Mouse (Mus musculus) olfactory bulb, adult 2 months (tissue): ENCODE measurements around the gene Rbms2.

Experiments used
- CTCF ChIP-seq: fragments of 200-500 bp; IDR thresholded peaks from 2 replicates; pipeline ENCODE4 v1.5.1; 2012; ENCODE audit warnings: low read depth, mild to moderate bottlenecking, low read length, moderate library complexity; ENCODE audit not compliant: insufficient read depth
- POLR2A ChIP-seq: fragments of 200-500 bp; IDR thresholded peaks from 2 replicates; pipeline ENCODE4 v1.6.1; 2012; ENCODE audit warnings: mild to moderate bottlenecking, low read depth, low read length, moderate library complexity; ENCODE audit not compliant: insufficient read depth

DNA sequence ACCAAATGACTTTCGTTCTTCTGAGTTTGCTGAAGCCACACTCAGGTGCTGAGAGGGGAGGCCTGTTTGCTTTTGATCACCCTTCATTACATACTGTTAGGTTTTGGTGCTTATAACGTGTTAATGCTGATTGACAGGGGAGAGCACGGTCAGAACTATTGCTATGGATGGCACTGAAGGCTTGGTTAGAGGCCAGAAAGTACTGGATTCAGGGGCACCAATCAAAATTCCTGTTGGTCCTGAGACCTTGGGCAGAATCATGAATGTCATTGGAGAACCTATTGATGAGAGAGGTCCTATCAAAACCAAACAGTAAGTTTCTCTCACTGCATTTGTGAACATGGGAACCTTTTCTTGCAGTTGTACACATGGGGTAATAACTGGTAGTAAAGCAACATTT lies 95.9 kb downstream of the Rbms2 start:
- TF ChIP-seq CTCF (no peak), POLR2A (no peak)
